Mouse (Mus musculus): ENCODE results near the gene Dync1i1. TPM values are rescaled to one million over a fixed set of nuclear protein-coding genes. Genes with fewer than 3 reads are reported as not detected.

Dync1i1 gene
- polyA plus RNA-seq, 1 experiment from 2014 or later = 0.26 TPM

DNA sequence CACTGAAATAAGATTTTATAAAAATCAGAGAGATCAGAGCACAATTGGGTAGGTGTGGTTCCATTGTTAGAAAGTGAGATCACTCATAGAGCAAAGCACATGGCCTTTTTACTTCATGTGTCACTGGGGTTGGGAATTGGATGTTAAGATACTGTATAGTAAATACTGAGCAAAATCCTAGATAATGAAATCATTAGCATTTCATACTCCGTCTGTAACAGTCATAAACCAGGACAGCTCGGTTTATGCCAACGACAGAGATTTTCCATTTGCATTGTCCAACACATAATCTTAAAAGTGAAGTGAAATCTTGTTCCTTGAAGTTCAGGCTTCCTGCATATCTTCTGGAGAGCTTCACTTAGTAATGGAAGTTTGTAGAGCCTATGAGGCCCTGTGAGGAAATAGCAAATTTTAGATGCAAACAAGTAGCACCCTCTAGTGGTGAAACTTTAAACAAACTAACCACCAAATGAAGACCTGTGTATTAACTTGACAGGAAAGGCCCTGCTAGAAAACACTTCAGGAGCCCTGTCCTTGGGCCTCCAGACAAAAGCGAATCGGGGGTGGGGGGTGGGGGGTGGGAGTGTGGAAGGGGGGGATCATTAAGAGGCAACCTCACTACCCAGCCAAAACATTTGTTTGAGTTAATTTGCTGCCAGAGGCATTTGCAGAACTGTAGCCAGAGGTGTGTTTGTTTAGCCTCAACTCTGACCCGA lies 76.8 kb downstream of the Dync1i1 start:
- Histone ChIP-seq H3K4me2 (ENCODE audit: low read depth, low read length) (no peak overlapping the region), H3K36me3 (ENCODE audit: control insufficient read depth, insufficient read depth, low read length) (no peaks in the 10 kb centered on the region), H3K27me3 (replicated peaks; ENCODE audit: control insufficient read depth, insufficient read depth, low read length) (no peaks in the 10 kb centered on the region), H3K4me1 (ENCODE audit: control insufficient read depth, insufficient read depth, low read length) (no peaks in the 10 kb centered on the region), H3K4me3 (ENCODE audit: low read length) (no peak overlapping the region), H3K9me3 (ENCODE audit: control insufficient read depth, low read length) (no peaks in the 10 kb centered on the region), H3K27ac (ENCODE audit: low read length) (no peak overlapping the region), H3K9ac (ENCODE audit: low read depth, low read length) (no peak overlapping the region)
- WGBS = 44% methylated on average over 6 of the region's 6 CpGs
- peak; percentile 71; the same call in 1 of the 2 replicates for ATAC-seq

DNA sequence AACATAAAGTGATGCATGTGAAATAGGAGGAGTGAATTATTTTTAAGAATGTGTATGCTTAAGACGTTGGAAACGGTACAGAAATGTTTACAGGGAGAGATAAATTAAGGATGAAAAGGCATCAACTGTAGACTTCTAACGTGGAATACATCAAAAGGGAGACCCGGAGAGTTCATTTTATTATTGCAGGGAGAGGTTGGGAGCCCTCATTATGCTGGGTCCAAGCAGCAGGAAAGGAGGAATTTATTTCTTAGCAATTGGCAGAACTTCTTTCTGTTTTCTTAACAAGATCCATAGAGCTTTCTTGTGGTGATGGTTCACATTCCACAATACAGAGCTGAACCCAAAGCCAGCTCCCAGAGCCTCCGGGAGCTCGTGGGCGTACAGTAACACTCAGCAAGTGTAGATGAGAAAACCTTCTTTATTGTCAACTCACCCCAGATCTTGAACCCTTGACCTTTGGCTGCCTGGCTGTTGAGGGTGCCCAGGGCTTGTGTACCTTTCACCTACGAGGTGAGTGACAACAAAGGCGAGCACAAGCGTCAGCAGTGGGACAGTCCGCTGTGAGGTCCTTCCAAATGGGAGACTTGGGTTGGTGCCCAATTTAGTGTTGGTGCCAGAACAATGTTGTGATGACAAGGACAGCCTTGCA lies 77.5 kb downstream of the Dync1i1 start:
- Histone ChIP-seq H3K4me2 (ENCODE audit: low read depth, low read length) (no peak overlapping the region), H3K4me3 (ENCODE audit: low read length) (no peak overlapping the region), H3K36me3 (ENCODE audit: control insufficient read depth, insufficient read depth, low read length) (no peaks in the 10 kb centered on the region), H3K4me1 (ENCODE audit: control insufficient read depth, insufficient read depth, low read length) (no peaks in the 10 kb centered on the region), H3K9me3 (ENCODE audit: control insufficient read depth, low read length) (no peaks in the 10 kb centered on the region), H3K27me3 (replicated peaks; ENCODE audit: control insufficient read depth, insufficient read depth, low read length) (no peaks in the 10 kb centered on the region), H3K9ac (ENCODE audit: low read depth, low read length) (no peak overlapping the region), H3K27ac (ENCODE audit: low read length) (no peak overlapping the region)
- WGBS = 64% methylated on average over 11 of the region's 11 CpGs
- 0 out of 2 replicates have a peak, but pooled peaks have one; percentile 9 for ATAC-seq

DNA sequence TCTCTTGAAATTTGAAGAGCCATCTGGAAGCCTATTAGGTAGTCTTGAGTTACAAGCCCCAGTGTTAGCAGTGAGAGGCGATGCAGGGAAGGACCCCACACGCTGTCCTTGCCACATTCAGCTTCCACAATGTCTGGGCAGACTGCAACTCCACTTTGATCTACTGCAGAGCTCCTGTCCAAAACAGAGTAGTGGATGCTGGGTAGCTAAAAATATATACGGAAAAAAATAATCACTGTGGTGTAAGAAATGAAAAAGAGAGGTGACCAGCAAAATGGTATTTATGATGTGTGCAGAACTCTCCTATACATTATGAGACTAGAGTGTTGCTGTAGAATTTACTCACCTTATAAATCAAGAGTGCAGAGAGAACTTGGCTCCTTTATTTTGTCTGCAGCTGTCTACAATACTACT lies 82.6 kb downstream of the Dync1i1 start:
- ATAC-seq = peak; percentile 55; the same call in 1 of the 2 replicates
- Histone ChIP-seq H3K27ac (ENCODE audit: low read length) (no peak overlapping the region), H3K9ac (ENCODE audit: low read depth, low read length) (no peak overlapping the region), H3K27me3 (replicated peaks; ENCODE audit: control insufficient read depth, insufficient read depth, low read length) (no peaks in the 10 kb centered on the region), H3K9me3 (ENCODE audit: control insufficient read depth, low read length) (no peaks in the 10 kb centered on the region), H3K36me3 (ENCODE audit: control insufficient read depth, insufficient read depth, low read length) (no peaks in the 10 kb centered on the region), H3K4me3 (ENCODE audit: low read length) (no peak overlapping the region), H3K4me2 (ENCODE audit: low read depth, low read length) (no peak overlapping the region), H3K4me1 (ENCODE audit: control insufficient read depth, insufficient read depth, low read length) (no peaks in the 10 kb centered on the region)
- WGBS = 44% methylated on average over 3 of the region's 3 CpGs

DNA sequence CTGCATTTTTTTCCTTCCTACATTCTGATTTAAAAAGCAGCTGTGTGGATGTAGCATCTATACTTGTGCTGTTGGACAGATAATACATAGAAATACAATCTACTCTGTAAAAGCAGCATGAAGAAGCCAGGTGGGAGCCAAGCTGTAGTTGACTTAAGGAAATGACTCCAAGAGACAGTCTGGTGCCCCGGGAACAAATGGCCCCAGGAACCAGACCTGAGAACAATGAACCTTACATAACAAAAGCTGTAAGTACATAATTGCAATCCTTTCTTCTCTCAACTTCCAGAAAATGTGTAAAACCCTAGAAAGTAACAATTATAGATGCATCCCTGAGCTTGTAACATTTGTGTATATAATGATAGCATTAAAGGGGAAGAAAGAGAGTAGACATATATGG lies 86.6 kb downstream of the Dync1i1 start:
- H3K9ac ChIP-seq (ENCODE audit: low read depth, low read length) = no peak overlapping the region
- no peaks in the 10 kb centered on the region for H3K36me3 ChIP-seq (ENCODE audit: control insufficient read depth, insufficient read depth, low read length)
- H3K4me3 ChIP-seq (ENCODE audit: low read length) = no peak overlapping the region
- no peak for ATAC-seq
- H3K27me3 ChIP-seq (replicated peaks; ENCODE audit: control insufficient read depth, insufficient read depth, low read length) = no peaks in the 10 kb centered on the region
- H3K9me3 ChIP-seq (ENCODE audit: control insufficient read depth, low read length) = no peaks in the 10 kb centered on the region
- H3K4me1 ChIP-seq (ENCODE audit: control insufficient read depth, insufficient read depth, low read length) = no peaks in the 10 kb centered on the region
- H3K27ac ChIP-seq (ENCODE audit: low read length) = no peak overlapping the region
- no peak overlapping the region for H3K4me2 ChIP-seq (ENCODE audit: low read depth, low read length)
- 78% methylated on average over 1 of the region's 1 CpGs for WGBS

DNA sequence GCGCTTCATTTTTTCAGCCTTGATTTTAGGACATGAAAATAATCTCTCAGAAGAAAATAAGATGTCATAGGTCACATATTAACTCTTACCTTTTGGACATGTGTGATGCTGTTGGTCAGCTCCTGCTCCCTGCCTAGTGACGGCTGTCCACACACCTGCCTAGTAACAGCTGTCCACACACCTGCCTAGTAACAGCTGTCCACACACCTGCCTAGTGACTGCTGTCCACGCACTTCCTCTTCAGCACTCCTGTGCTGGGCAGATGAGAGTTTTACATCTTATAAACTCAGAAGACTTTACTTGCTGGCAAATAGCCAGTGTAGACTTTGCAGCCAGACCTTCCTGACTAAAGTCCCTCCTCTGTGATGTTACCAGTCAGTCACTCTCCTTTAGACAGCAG lies 94.2 kb downstream of the Dync1i1 start:
- H3K4me1 ChIP-seq (ENCODE audit: control insufficient read depth, insufficient read depth, low read length) = no peaks in the 10 kb centered on the region
- no peaks in the 10 kb centered on the region for H3K36me3 ChIP-seq (ENCODE audit: control insufficient read depth, insufficient read depth, low read length)
- ATAC-seq = peak; percentile 73; the same call in 1 of the 2 replicates
- no peaks in the 10 kb centered on the region for H3K27me3 ChIP-seq (replicated peaks; ENCODE audit: control insufficient read depth, insufficient read depth, low read length)
- H3K9me3 ChIP-seq (ENCODE audit: control insufficient read depth, low read length) = no peaks in the 10 kb centered on the region
- no peak overlapping the region for H3K27ac ChIP-seq (ENCODE audit: low read length)
- H3K4me3 ChIP-seq (ENCODE audit: low read length) = no peak overlapping the region
- H3K4me2 ChIP-seq (ENCODE audit: low read depth, low read length) = no peak overlapping the region
- 54% methylated on average over 3 of the region's 3 CpGs for WGBS
- no peak overlapping the region for H3K9ac ChIP-seq (ENCODE audit: low read depth, low read length)

DNA sequence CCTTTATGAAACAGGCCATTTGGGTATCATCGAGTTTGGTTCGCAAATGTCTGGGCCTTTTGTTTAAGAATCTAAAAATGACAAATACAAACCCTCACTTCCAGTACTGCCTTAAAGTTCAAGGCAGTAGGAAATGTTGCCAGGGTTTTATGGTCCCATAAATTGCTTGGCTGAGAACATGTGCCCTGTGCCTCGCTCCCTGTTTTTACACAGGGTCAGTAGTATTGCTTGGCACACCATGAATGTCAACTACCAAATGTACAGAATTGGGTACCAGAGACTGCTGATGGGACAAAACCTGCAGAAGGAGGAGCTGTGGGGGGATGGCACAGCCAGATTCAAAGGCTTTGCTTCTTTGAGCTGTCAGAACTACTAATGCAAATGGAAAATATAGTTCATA lies 100.0 kb downstream of the Dync1i1 start:
- Histone ChIP-seq H3K27me3 (replicated peaks; ENCODE audit: control insufficient read depth, insufficient read depth, low read length) (no peaks in the 10 kb centered on the region), H3K4me2 (ENCODE audit: low read depth, low read length) (no peak overlapping the region), H3K27ac (ENCODE audit: low read length) (no peak overlapping the region), H3K36me3 (ENCODE audit: control insufficient read depth, insufficient read depth, low read length) (no peaks in the 10 kb centered on the region), H3K9ac (ENCODE audit: low read depth, low read length) (no peak overlapping the region), H3K9me3 (ENCODE audit: control insufficient read depth, low read length) (no peaks in the 10 kb centered on the region), H3K4me1 (ENCODE audit: control insufficient read depth, insufficient read depth, low read length) (no peaks in the 10 kb centered on the region), H3K4me3 (ENCODE audit: low read length) (no peak overlapping the region)
- WGBS = 66% methylated on average over 3 of the region's 3 CpGs
- no peak for ATAC-seq

DNA sequence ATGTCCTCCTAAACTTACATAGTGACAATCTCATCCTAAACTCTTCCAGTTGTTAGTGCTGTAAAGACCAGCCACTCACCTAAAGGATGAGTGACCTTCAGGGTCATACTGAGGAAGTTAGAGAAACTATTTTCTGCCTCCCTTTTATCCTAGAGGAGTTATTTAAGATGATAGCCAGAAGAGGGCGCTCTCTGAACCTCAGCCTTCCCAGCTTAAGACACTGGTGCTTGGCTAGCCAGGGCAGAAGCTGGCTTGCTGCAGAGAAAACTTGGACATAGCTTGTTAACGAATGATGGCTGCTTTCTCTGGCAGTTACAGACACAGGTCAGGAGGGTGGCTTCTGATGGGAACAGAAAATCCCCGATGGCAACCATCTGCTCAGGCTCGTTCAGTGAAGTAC lies 101.6 kb downstream of the Dync1i1 start:
- H3K9me3 ChIP-seq (ENCODE audit: control insufficient read depth, low read length) = no peaks in the 10 kb centered on the region
- 67% methylated on average over 4 of the region's 4 CpGs for WGBS
- no peak overlapping the region for H3K9ac ChIP-seq (ENCODE audit: low read depth, low read length)
- H3K36me3 ChIP-seq (ENCODE audit: control insufficient read depth, insufficient read depth, low read length) = no peaks in the 10 kb centered on the region
- H3K27me3 ChIP-seq (replicated peaks; ENCODE audit: control insufficient read depth, insufficient read depth, low read length) = no peaks in the 10 kb centered on the region
- no peak overlapping the region for H3K4me2 ChIP-seq (ENCODE audit: low read depth, low read length)
- no peak overlapping the region for H3K27ac ChIP-seq (ENCODE audit: low read length)
- H3K4me3 ChIP-seq (ENCODE audit: low read length) = no peak overlapping the region
- no peak for ATAC-seq
- H3K4me1 ChIP-seq (ENCODE audit: control insufficient read depth, insufficient read depth, low read length) = no peaks in the 10 kb centered on the region

DNA sequence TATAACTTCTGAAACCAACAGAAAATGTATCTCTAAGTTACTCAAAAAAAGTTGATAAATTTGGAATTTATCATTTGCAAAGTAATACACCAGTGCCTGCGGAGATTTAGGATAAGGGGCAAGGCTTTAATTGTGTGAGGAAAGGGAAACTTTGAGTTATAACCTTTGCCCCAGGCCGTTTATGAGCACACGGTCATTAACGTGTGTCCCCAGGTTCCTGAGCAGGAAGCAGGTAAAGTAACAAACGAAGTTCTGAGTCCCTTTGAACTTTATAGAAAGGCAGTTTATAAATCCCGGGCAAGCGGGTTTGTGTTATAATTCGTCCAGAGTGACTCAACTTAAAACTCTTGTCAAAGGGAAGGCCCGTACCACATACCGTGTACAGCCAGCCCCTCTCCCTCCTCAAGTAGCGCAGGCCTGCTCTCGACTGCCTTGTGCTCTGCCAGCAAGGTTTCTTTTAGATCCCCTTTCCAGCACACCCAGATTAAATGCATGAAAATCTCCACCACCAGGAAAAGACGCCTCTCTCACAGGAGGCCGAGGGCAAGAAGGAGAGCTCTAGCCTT lies 103.1 kb downstream of the Dync1i1 start:
- Histone ChIP-seq H3K4me1 (ENCODE audit: control insufficient read depth, insufficient read depth, low read length) (no peaks in the 10 kb centered on the region), H3K4me2 (ENCODE audit: low read depth, low read length) (no peak overlapping the region), H3K9ac (ENCODE audit: low read depth, low read length) (no peak overlapping the region), H3K9me3 (ENCODE audit: control insufficient read depth, low read length) (no peaks in the 10 kb centered on the region), H3K36me3 (ENCODE audit: control insufficient read depth, insufficient read depth, low read length) (no peaks in the 10 kb centered on the region), H3K27me3 (replicated peaks; ENCODE audit: control insufficient read depth, insufficient read depth, low read length) (no peaks in the 10 kb centered on the region), H3K27ac (ENCODE audit: low read length) (peak overlapping the region; percentile 60), H3K4me3 (ENCODE audit: low read length) (no peak overlapping the region)
- peak; percentile 88 for ATAC-seq
- 47% methylated on average over 14 of the region's 14 CpGs for WGBS

DNA sequence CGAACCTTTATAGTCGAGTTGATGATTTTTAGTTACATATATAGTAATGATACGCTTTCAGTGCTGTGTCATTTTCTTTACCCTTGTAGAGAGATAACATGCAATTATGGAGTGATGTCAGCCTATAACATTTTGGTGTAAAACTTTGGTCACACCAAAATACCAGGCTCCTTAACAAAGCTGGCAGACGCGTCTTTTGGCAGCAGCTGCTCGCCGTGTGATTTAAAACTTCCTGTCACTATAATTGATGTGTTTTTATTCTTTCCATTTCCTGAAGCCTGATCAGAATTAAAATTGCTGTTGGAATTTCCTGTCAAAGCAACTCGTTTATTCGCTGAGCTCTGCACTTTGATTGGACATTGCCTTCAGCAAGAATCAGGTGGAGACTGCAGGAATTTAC lies 103.7 kb downstream of the Dync1i1 start:
- WGBS = 63% methylated on average over 9 of the region's 9 CpGs
- no peak overlapping the region for H3K27ac ChIP-seq (ENCODE audit: low read length)
- H3K4me2 ChIP-seq (ENCODE audit: low read depth, low read length) = no peak overlapping the region
- H3K27me3 ChIP-seq (replicated peaks; ENCODE audit: control insufficient read depth, insufficient read depth, low read length) = no peaks in the 10 kb centered on the region
- H3K4me3 ChIP-seq (ENCODE audit: low read length) = no peak overlapping the region
- H3K9me3 ChIP-seq (ENCODE audit: control insufficient read depth, low read length) = no peaks in the 10 kb centered on the region
- no peak overlapping the region for H3K9ac ChIP-seq (ENCODE audit: low read depth, low read length)
- no peak for ATAC-seq
- H3K36me3 ChIP-seq (ENCODE audit: control insufficient read depth, insufficient read depth, low read length) = no peaks in the 10 kb centered on the region
- no peaks in the 10 kb centered on the region for H3K4me1 ChIP-seq (ENCODE audit: control insufficient read depth, insufficient read depth, low read length)
